Mouse (Mus musculus) forebrain, embryonic 14.5 days (tissue): Measurements from ENCODE around the gene Kif1b. TPM values are rescaled to one million over a fixed set of nuclear protein-coding genes. Genes with fewer than 3 reads are reported as not detected.

Source experiments
- ATAC-seq: fragments of 200-750 bp; cut with Nextera tagmentation; 2 replicates; pipeline ENCODE4 v1.8.0; 2017; ENCODE audit warnings: mild to moderate bottlenecking, moderate library complexity
- DNase-seq: peaks from one replicate; pipeline ENCODE4 v3.0.0-alpha.2; 2015; ENCODE audit warnings: low spot score
- H3K27ac ChIP-seq: fragments of 300-500 bp; sonication (generic); 2 replicates; pipeline ENCODE4 v1.5.1; 2014; ENCODE audit warnings: low read depth, mild to moderate bottlenecking, control low read depth, low read length, moderate library complexity
- H3K27me3 ChIP-seq: fragments of 300-500 bp; sonication (generic); replicated peaks from 2 replicates; pipeline ENCODE4 v1.6.1; 2014; ENCODE audit warnings: low read length, control low read depth, mixed read lengths; ENCODE audit not compliant: control insufficient read depth, insufficient read depth
- H3K36me3 ChIP-seq: fragments of 300-500 bp; sonication (generic); 2 replicates; pipeline ENCODE4 v1.6.1; 2014; ENCODE audit warnings: low read length, control low read depth; ENCODE audit not compliant: control insufficient read depth, insufficient read depth
- H3K4me1 ChIP-seq: fragments of 300-500 bp; sonication (generic); 2 replicates; pipeline ENCODE4 v1.6.1; 2014; ENCODE audit warnings: antibody characterized with exemption, low read length, control low read depth; ENCODE audit not compliant: control insufficient read depth, insufficient read depth
- H3K4me2 ChIP-seq: fragments of 300-500 bp; sonication (generic); 2 replicates; pipeline ENCODE4 v1.6.1; 2014; ENCODE audit warnings: mild to moderate bottlenecking, control low read depth, low read length
- H3K4me3 ChIP-seq: fragments of 300-500 bp; sonication (generic); 2 replicates; pipeline ENCODE4 v1.5.1; 2014; ENCODE audit warnings: low read depth, low read length, control low read depth
- H3K9ac ChIP-seq: fragments of 300-500 bp; sonication (generic); 2 replicates; pipeline ENCODE4 v1.6.1; 2014; ENCODE audit warnings: mild to moderate bottlenecking, low read length, control low read depth, moderate library complexity
- H3K9me3 ChIP-seq: fragments of 300-500 bp; sonication (generic); replicated peaks from 2 replicates; pipeline ENCODE4 v1.6.1; 2016; ENCODE audit warnings: low read length, control low read depth, mixed read lengths; ENCODE audit not compliant: control insufficient read depth
- WGBS: fragments of 180-500 bp; shearing (Covaris S2); extraction: QIAGEN DNeasy Blood & Tissue Kit; methylation state at CpG from one replicate; pipeline ENCODE4 v1.1.7; 2014; 5-methylcytosine and 5-hydroxymethylcytosine counted together
- polyA plus RNA-seq: library from polyadenylated mRNA; unstranded; fragments of >200 nt; fragmentation: Nextera tagmentation; extraction: Ambion mirVana; gene quantifications from 2 replicates; pipeline ENCODE4 v1.2.1, GENCODE M21; 2014

Kif1b gene
- polyA plus RNA-seq, 1 experiment from 2014 or later = 101 TPM

DNA sequence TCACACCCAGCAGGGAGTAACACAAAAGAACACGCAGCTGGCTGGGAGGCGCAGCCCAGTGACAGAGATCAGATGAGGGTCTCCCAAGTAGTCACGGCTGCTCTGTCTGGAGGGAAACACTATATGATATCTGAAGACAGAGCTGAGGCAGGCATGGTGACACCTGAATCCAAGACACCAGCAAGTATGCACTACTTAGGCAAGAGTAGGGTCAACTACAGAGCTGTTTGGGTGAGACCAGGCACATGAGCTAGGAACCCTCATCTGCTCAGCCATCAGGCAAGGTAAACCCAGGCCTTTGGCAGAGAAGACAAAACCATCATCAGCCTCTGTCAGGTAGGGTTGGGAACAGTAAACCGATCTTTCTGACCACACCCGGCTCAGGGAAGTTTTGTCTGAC, 174.1 kb downstream of the Kif1b start:
- no peak overlapping the region for H3K9ac ChIP-seq
- H3K9me3 ChIP-seq = no peaks in the 10 kb centered on the region
- H3K4me2 ChIP-seq = no peak overlapping the region
- ATAC-seq = no peak
- peaks cover 25% of the 10 kb centered on the region for H3K36me3 ChIP-seq
- H3K27ac ChIP-seq = no peak overlapping the region
- no peaks in the 10 kb centered on the region for H3K27me3 ChIP-seq
- H3K4me1 ChIP-seq = no peaks in the 10 kb centered on the region
- DNase-seq = no peak
- WGBS = 86% methylated on average over 5 of the region's 5 CpGs
- no peak overlapping the region for H3K4me3 ChIP-seq

DNA sequence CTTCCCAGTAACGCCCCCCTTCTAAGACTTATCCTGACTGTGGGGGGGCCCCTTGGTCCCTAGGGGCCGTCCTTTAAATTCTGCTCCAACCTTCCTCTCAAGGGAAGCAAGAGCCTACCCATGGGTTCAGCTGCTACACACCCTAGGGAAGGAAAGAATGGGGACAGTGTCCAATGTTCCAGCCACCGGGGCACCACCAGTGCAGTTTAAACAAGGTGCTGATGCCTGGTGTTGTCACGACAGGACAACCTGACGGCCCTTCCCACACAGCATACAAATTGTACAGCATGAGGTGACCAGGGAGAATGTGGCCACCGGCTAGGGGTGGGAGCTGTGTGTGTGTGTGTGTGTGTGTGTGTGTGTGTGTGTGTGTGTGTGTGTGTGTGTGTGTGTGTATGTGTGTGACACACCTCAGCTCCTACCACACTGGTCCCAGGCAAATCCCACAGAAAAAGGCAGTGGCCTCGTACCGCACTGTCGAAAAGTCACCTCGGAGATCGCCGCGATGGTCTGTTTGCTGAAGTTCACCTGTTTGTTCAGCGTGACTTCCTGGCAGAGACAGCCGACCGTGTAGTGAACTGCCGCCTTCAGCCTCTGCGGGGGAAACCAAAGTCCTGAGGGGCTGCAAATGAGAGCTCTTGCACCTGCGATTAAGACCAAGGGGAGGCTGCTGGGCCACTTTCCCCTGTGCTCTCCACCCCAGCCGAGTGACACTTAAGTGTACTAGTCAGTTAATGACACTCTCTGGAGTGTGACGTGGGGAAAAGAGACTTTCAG, 175.5 kb downstream of the Kif1b start:
- WGBS = 92% methylated on average over 20 of the region's 21 CpGs
- H3K27ac ChIP-seq = no peak overlapping the region
- H3K9me3 ChIP-seq = no peaks in the 10 kb centered on the region
- no peaks in the 10 kb centered on the region for H3K4me1 ChIP-seq
- H3K27me3 ChIP-seq = no peaks in the 10 kb centered on the region
- H3K36me3 ChIP-seq = peaks cover 34% of the 10 kb centered on the region
- H3K9ac ChIP-seq = no peak overlapping the region
- H3K4me3 ChIP-seq = no peak overlapping the region
- ATAC-seq (no peak), DNase-seq (no peak)
- H3K4me2 ChIP-seq = no peak overlapping the region

DNA sequence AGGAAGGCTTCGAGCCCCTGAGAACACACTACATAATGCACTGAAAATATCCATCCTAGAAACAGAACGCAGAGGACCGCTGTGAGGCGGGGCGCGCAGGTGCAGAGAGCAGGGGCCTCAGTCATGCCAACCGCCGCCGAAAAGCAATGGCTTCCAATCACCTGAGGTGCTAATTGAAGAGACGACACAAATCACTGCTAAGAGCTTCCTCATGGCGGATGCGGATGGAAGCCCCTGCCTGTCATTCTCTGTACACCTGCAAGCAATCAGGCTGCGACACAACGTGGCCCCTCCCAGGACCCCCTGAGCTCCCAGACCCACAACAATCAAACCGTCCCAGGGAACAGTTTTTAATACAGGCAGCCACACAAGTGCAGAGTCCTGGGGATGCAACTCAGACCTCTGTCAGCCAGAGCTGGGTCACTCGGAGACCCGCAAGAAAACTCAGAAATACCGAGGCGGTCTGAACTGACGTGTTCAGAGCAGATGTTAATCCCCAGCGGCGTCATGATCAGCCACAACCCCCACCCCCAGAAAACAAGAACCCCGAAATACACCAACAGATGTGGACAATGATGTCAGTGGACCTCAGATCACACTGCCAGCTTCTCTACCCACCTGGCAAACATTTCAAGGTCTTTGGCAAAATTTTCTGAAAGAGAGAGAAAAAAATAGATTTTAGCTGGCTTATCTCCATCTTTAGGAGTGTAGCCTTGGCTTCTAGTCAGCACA, 176.3 kb downstream of the Kif1b start:
- Histone ChIP-seq H3K27ac (no peak overlapping the region), H3K4me1 (no peaks in the 10 kb centered on the region), H3K4me2 (no peak overlapping the region), H3K9me3 (no peaks in the 10 kb centered on the region), H3K27me3 (no peaks in the 10 kb centered on the region), H3K36me3 (peaks cover 37% of the 10 kb centered on the region), H3K9ac (no peak overlapping the region), H3K4me3 (no peak overlapping the region)
- 91% methylated on average over 23 of the region's 23 CpGs for WGBS
- DNase-seq (no peak), ATAC-seq (no peak)

DNA sequence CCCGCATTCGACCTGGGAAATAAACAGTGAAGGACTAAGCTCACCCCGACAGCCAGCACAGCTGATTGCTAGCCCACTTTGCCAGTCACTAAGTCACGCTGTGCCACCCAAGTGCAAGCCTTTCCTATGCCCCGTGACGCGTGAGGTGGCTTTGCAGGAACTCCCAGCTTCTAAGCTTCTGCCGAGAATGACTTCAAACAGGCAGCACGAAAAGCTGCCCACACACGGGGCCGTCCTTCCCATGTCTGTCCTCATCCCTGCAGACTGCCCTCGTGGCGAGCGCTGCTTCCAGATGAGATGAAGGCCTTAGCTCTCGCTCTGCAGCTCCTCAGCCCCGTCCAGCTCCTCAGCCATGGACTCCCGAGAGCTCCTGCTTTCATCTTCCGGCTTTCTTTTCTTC, 179.0 kb downstream of the Kif1b start:
- Histone ChIP-seq H3K4me2 (no peak overlapping the region), H3K9ac (no peak overlapping the region), H3K9me3 (no peaks in the 10 kb centered on the region), H3K27me3 (no peaks in the 10 kb centered on the region), H3K27ac (no peak overlapping the region), H3K36me3 (peaks cover 37% of the 10 kb centered on the region), H3K4me1 (no peaks in the 10 kb centered on the region), H3K4me3 (no peak overlapping the region)
- DNase-seq (no peak), ATAC-seq (no peak)
- 89% methylated on average over 18 of the region's 18 CpGs for WGBS

DNA sequence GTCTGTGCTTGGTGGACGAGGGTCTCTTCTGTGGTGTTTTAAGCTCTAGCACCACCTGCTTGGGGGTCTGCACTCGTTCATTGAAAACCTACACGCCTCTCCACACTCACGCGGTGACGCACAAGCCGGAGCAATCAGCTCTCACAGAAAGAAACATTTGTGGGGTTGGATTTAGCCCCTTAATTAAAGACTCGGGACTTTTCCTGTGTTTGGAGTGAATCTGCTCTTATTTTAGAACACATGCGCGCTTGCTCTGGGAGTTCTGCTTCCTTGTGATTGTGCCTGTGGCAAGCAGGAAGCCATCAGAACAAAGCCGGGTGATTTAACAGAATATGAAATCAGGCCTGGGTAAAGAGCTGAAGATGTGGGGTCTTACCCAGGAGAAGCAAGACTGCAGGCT, 180.8 kb downstream of the Kif1b start, which contains the start of gene Cort:
TSS of gene Cort (minus strand) at position 101 of the 400 bp plus-strand sequence.
- DNase-seq (no peak), ATAC-seq (no peak)
- Histone ChIP-seq H3K4me2 (no peak within 1 kb of the TSS), H3K9ac (no peak within 1 kb of the TSS), H3K4me1 (no peaks in the 10 kb centered on the region), H3K36me3 (peaks cover 35% of the 10 kb centered on the region), H3K27me3 (no peaks in the 10 kb centered on the region), H3K9me3 (no peaks in the 10 kb centered on the region), H3K27ac (no peak within 1 kb of the TSS), H3K4me3 (no peak within 1 kb of the TSS)
- WGBS = 84% methylated on average over 11 of the region's 11 CpGs

Other genes starting within 250 kb of the Kif1b start
- gene Pex14, start 207.8 kb downstream of the Kif1b start, polyA plus RNA-seq = 30.7 and 43.1 TPM in 2 replicates
- 17.8 and 20.6 TPM in 2 replicates for gene Dffa, start 203.5 kb downstream of the Kif1b start, polyA plus RNA-seq
- gene Cort, start 180.9 kb downstream of the Kif1b start, polyA plus RNA-seq = 0.63 and 1.7 TPM in 2 replicates
- 24.4 and 29.2 TPM in 2 replicates for gene Cenps, start 170.1 kb downstream of the Kif1b start, polyA plus RNA-seq
- 46.7 and 48.1 TPM in 2 replicates for gene Pgd, start 140.9 kb downstream of the Kif1b start, polyA plus RNA-seq
- gene Ube4b, start 119.1 kb upstream of the Kif1b start, polyA plus RNA-seq = 34.3 and 44.7 TPM in 2 replicates
- gene Rbp7, start 147.3 kb upstream of the Kif1b start, polyA plus RNA-seq = not detected in 2 replicates
- not detected in 2 replicates for gene Tmem274, start 169.7 kb upstream of the Kif1b start, polyA plus RNA-seq
- 9.4 and 11.8 TPM in 2 replicates for gene Nmnat1, start 177.5 kb upstream of the Kif1b start, polyA plus RNA-seq
- gene Lzic, start 177.5 kb upstream of the Kif1b start, polyA plus RNA-seq = 62.6 and 63.0 TPM in 2 replicates
- gene Ctnnbip1, start 210.5 kb upstream of the Kif1b start, polyA plus RNA-seq = 95.2 and 99.1 TPM in 2 replicates